Mouse (Mus musculus) Patski (cell line): ENCODE measurements around the gene Gpx8. TPM values are rescaled to one million over a fixed set of nuclear protein-coding genes. Genes with fewer than 3 reads are reported as not detected.
"Not testable (repeated sequence)": the region's sequence is repeated elsewhere in the genome, so short reads cannot be mapped to it uniquely, and the experiment has no call there.

Experiments used
- ATAC-seq: fragments of 100-300 bp; one replicate; pipeline ENCODE4 v1.8.0; 2021
- CTCF ChIA-PET: fragments of 350-600 bp; sonication (Branson Sonifier 250); formaldehyde crosslinking; loops from one replicate; lab custom pipeline; 2022; ENCODE audit warnings: inconsistent platforms; lab: Charles Lee
- POLR2A ChIA-PET: fragments of 350-600 bp; sonication (Branson Sonifier 250); formaldehyde crosslinking; loops from one replicate; lab custom pipeline; 2022; ENCODE audit warnings: antibody characterized with exemption, inconsistent platforms; lab: Charles Lee
- DNase-seq: peaks from one replicate; pipeline ENCODE4 v3.0.0-alpha.2; 2011; ENCODE audit warnings: low read depth, low spot score
- H3K27me3 ChIP-seq: fragments of 371-371 bp; one replicate; pipeline ENCODE4 v1.5.1; 2021
- CTCF ChIP-seq: fragments of 100-300 bp; IDR thresholded peaks from one replicate; pipeline ENCODE4 v1.5.1; 2021
- in situ Hi-C: fragments of 300-500 bp; cut with MboI; formaldehyde crosslinking; loops from 3 replicates; pipeline ENCODE4 v1.11.1; 2018; ENCODE audit warnings: low pct_unique_long_range_greater_than_20kb, mixed read lengths
- polyA plus RNA-seq: library from polyadenylated mRNA; unstranded; gene quantifications from one replicate; pipeline ENCODE4 v1.2.3, GENCODE M21; 2021

Gpx8 gene
- polyA plus RNA-seq, 1 experiment from 2014 or later, result 105 TPM

DNA sequence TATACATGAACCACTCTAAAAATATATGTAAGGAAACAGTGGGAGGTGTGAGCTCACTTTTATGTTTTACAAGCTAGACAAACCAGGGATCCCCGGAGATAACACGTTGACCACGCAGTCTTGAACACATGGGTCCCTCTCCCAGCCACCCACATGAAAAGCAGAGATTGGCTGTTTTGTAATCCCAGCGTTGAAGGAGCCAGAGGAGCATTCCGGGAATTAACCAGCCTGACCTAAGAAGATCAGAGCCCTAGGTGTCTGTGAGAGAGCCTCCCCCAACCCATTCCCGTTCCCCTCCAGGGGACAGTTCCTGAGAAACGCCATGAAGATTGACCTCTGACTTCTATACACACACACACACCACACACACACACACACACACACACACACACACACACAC, 14.9 kb downstream of the Gpx8 start:
- TF ChIP-seq CTCF, result no peak
- in situ Hi-C loops, result no loop called here
- H3K27me3 ChIP-seq, result peaks cover 19% of the 10 kb centered on the region

GRCm38 (mm10) chr13:113023274-113024143, 22.7 kb downstream of the Gpx8 start:
- in situ Hi-C loops, result no loop called here
- TF ChIP-seq CTCF, result no peak
- CTCF ChIA-PET, result interaction anchor here (1.9 kb wide), 1 partner anchor 13 kb away, joined by 4 read pairs; no protein-coding TSS in a partner anchor
- no peak for DNase-seq
- peaks cover 34% of the 10 kb centered on the region for H3K27me3 ChIP-seq
- ATAC-seq, result no peak
- POLR2A ChIA-PET, result interaction anchor here (1.1 kb wide), 1 partner anchor 94 kb away, joined by 3 read pairs; no protein-coding TSS in a partner anchor

More for the DNA sequence above, 14.9 kb downstream of the Gpx8 start:
- ATAC-seq (no peak), DNase-seq (no peak)
- CTCF ChIA-PET, result no interaction called here
- POLR2A ChIA-PET, result no interaction called here

DNA sequence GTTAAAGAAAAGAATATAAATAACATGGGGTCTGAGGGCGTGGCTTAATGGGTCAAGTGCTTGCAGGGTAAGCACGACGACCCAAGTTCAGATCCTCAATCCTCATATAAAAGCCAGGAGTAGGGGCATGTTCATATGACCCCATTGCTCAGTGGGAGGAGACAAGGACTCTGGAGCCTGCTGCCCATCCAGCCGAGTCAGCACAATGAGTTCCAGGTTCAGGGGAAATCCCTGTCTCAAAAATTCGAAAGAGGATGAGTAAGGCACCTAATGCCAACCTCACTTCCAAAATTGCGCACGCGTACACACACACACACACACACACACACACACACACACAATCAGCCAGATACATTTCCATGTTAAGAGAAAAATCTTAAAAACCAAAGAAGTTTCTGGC, 23.7 kb downstream of the Gpx8 start:
- in situ Hi-C loops, result no loop called here
- ATAC-seq (no peak), DNase-seq (no peak)
- POLR2A ChIA-PET, result interaction anchor here (0.6 kb wide), 1 partner anchor 34 kb away, joined by 4 read pairs; no protein-coding TSS in a partner anchor
- CTCF ChIA-PET, result interaction anchor here (1.9 kb wide), 1 partner anchor 14 kb away, joined by 4 read pairs; no protein-coding TSS in a partner anchor
- no peak for TF ChIP-seq CTCF
- H3K27me3 ChIP-seq, result peaks cover 28% of the 10 kb centered on the region

DNA sequence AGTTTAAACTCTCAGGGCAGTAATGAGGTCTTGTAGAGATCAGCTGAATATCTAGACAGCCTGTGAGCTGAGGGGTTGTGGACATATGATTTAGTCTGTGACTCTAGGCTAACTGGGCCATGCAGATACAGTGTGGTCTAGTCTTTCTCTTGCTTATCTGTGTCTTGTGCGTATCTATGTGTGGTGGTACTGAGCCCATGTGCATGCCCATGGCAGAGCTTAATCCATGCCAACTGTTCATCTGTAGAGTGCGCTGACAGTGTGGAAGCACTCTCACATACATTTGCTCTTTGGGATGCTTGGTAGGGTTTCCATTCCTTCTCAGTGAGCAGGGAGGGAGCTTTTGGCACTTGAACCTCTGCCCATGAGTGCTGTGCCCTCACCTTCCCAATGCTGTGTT, 24.7 kb downstream of the Gpx8 start:
- ChIA-PET CTCF (no interaction called here), POLR2A (interaction anchor here (0.5 to 1.2 kb wide), 2 partner anchors 20 to 22 kb away, joined by 3 read pairs; no protein-coding TSS in a partner anchor)

DNA sequence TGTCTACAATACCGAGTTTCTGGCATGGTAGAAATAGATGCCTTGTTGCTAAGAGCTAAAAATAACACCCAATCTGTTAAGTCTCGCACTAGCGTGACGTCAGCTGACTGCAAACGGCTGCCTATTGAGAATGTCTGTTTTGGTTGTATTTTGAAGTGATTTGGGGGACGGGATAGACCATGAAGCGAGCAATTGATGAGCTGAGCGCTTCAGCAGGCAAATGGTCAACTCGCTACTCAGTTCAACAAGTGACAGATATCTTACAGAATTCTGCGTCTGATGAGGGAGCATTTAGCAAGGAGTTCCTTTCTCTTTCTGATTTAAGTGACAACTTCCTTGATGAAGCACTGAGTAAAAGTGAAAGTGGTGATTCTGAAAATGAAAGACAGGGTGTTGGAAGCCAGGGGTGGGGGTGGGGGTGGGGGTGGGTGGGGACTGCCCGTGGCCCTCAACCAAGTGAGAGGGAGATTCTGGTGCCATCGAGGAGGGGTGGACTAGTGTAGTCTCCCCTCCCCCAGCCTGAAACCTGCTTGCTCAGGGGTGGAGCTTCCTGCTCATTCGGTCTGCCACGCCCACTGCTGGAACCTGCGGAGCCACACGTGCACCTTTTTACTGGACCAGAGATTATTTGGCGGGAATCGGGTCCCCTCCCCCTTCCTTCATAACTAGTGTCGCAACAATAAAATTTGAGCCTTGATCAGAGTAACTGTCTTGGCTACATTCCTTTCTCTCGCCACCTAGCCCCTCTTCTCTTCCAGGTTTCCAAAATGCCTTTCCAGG, 32.8 kb downstream of the Gpx8 start:
- ATAC-seq, POLR2A ChIA-PET, in situ Hi-C loops, DNase-seq, H3K27me3 ChIP-seq: not testable (repeated sequence)
- CTCF ChIA-PET, result interaction anchor here (1.0 to 1.4 kb wide), 2 partner anchors 19 to 103 kb away, joined by 3 read pairs; no protein-coding TSS in a partner anchor

More for the DNA sequence above, 24.7 kb downstream of the Gpx8 start:
- no peak for TF ChIP-seq CTCF
- DNase-seq (no peak), ATAC-seq (no peak)
- H3K27me3 ChIP-seq, result peaks cover 25% of the 10 kb centered on the region
- in situ Hi-C loops, result no loop called here

- ChIA-PET POLR2A (no interaction called here), CTCF (interaction anchor here (1.0 to 1.4 kb wide), 2 partner anchors 18 to 103 kb away, joined by 3 read pairs; no protein-coding TSS in a partner anchor)
- ATAC-seq (no peak), DNase-seq (no peak)
- in situ Hi-C loops, result no loop called here
- TF ChIP-seq CTCF, result no peak
- peaks cover 3% of the 10 kb centered on the region for H3K27me3 ChIP-seq
Observed at GRCm38 (mm10) chr13:113012683-113013082, 33.5 kb downstream of the Gpx8 start.

GRCm38 (mm10) chr13:113000576-113001318, 45.5 kb downstream of the Gpx8 start:
- ATAC-seq, result no peak
- POLR2A ChIA-PET, result interaction anchor here (1.4 kb wide), 1 partner anchor 20 kb away, joined by 3 read pairs; no protein-coding TSS in a partner anchor
- in situ Hi-C loops, result no loop called here

GRCm38 (mm10) chr13:113000090-113000489, 46.1 kb downstream of the Gpx8 start:
- DNase-seq (no peak), ATAC-seq (no peak)
- in situ Hi-C loops, result no loop called here
- no peak for TF ChIP-seq CTCF
- POLR2A ChIA-PET, result interaction anchor here (0.6 kb wide), 1 partner anchor 22 kb away, joined by 3 read pairs; no protein-coding TSS in a partner anchor
- CTCF ChIA-PET, result no interaction called here
- H3K27me3 ChIP-seq, result peaks cover 19% of the 10 kb centered on the region

More at GRCm38 (mm10) chr13:113000576-113001318, 45.5 kb downstream of the Gpx8 start:
- no peak for TF ChIP-seq CTCF
- peaks cover 19% of the 10 kb centered on the region for H3K27me3 ChIP-seq
- no peak for DNase-seq
- CTCF ChIA-PET, result no interaction called here

DNA sequence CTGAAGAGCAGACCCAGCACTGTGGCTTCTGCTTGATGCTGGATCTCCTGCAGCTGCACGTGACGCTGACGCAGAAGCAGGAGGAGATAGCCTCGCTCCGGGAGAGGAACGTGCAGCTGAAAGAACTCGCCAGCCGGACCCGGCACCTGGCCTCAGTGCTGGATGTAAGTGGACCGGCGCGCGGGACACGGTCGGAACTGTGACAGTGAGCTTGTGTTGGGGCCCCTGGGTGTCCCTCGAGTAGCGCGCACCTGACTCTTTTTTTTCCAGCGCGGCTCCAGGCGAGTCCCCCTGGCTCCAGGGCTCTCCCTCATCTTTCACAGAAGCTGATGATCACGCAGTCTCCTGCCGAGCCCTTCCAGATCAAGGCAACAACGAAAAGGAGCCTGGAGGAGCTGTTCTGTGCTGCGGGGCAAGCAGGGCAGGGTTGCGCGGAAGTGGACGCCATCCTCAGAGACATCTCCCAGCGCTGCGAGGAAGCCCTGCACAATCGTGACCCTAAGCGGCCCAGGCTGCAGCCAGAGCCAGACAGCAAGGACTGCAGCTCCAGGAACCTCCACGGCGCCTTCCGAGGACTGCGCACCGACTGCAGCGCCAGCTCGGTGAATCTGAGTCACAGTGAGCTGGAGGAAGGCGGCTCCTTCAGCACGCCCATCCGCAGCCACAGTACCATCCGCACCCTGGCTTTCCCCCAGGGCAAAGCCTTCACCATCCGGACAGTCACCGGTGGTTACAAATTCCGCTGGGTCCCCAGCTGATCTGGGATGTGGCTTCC, 47.6 kb downstream of the Gpx8 start:
- POLR2A ChIA-PET, result no interaction called here
- CTCF ChIA-PET, result interaction anchor here (1.3 to 1.7 kb wide), 3 partner anchors 8 to 37 kb away, joined by 3 to 7 read pairs (median 3); no protein-coding TSS in a partner anchor
- in situ Hi-C loops, result loop anchor here (25.0 kb wide), 1 partner anchor 711 kb away; the partner anchor contains the start of gene Ankrd55
- DNase-seq, result no peak
- ATAC-seq, result peak; percentile 64
- no peak for TF ChIP-seq CTCF
- H3K27me3 ChIP-seq, result peaks cover 29% of the 10 kb centered on the region
